Mouse (Mus musculus): Measurements from ENCODE around the gene Mrgpre. TPM values are rescaled to one million over a fixed set of nuclear protein-coding genes. Genes with fewer than 3 reads are reported as not detected.
A peak's percentile ranks its signal among the peaks of the same experiment; 100 is the strongest.

Gene Mrgpre
- polyA plus RNA-seq, 1 experiment, result 0.52 TPM

DNA sequence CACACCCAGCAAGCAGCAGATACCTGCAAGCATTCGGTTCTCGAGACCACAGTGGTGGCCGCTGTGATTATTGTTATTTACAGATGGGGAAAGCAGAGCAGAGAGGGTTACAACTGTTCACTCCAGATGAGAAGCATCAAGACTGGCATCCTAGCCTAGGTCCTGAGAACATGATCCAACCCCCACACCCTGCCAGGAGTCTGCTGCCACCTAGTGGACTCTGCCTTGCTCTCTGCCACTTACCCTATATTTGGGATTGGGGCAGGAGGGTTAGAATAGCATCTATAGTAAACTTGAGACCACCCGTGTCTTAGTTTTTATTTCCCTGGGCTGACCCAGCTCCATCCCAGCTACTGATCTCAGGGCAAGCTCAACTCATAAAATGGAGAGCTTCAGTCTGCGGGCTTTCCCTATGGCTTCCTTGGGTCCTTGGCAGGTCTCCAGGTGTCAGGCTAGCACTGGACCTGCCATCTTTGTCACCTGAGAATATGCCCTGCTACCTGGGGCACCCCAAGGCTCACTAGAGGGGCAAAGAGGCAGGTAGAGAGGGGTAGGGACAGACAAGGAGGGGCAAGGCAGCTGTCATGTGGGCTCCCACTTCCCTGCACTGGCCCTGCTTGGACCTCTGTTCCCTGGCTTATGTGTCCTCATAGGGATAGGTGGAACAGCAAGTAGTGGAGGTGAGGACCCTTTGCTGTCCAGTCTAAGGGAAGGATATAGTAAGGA lies 30.1 kb downstream of the Mrgpre start:
- Histone ChIP-seq H3K4me1 (ENCODE audit: control insufficient read depth, insufficient read depth, low read length) (no peaks in the 10 kb centered on the region), H3K4me3 (replicated peaks; ENCODE audit: control insufficient read depth, low read depth, low read length) (no peak overlapping the region), H3K27ac (ENCODE audit: control insufficient read depth, insufficient read depth, low read depth, low read length, poor library complexity) (no peak overlapping the region)
- TF ChIP-seq POLR2A (IDR thresholded peaks at IDR 0.05; ENCODE audit: borderline replicate concordance, control insufficient read depth, low read depth, low read length), result no peak
- peak; percentile 92 for TF ChIP-seq CTCF (IDR thresholded peaks at IDR 0.05; ENCODE audit: control insufficient read depth, insufficient read depth, low read length)
- 54% methylated on average over 5 of the region's 5 CpGs for whole genome bisulfite sequencing

DNA sequence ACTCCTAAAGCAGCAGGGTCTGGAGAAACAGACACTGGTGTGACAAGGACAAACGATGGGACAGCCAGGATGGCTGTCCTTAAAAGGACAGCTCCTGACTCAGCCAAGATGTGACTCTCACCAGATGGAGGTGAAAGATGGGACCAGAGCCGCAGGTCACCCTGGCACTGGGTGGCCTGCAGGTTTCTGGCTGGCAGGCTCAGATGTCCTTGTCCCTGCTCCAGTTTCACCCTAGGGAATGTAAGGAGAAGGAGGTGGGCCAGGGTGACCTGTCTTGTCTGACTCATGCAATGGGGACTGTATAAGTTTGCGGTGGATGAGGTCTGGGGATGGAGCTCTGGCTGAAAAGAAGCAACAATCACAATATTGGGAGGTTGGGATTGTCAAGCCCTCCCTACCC lies 31.7 kb downstream of the Mrgpre start:
- WGBS, result 80% methylated on average over 3 of the region's 3 CpGs
- Histone ChIP-seq H3K4me1 (ENCODE audit: control insufficient read depth, insufficient read depth, low read length) (no peaks in the 10 kb centered on the region), H3K4me3 (replicated peaks; ENCODE audit: control insufficient read depth, low read depth, low read length) (no peak overlapping the region), H3K27ac (ENCODE audit: control insufficient read depth, insufficient read depth, low read depth, low read length, poor library complexity) (no peak overlapping the region)
- no peak for TF ChIP-seq POLR2A (IDR thresholded peaks at IDR 0.05; ENCODE audit: borderline replicate concordance, control insufficient read depth, low read depth, low read length)
- TF ChIP-seq CTCF (IDR thresholded peaks at IDR 0.05; ENCODE audit: control insufficient read depth, insufficient read depth, low read length), result no peak

DNA sequence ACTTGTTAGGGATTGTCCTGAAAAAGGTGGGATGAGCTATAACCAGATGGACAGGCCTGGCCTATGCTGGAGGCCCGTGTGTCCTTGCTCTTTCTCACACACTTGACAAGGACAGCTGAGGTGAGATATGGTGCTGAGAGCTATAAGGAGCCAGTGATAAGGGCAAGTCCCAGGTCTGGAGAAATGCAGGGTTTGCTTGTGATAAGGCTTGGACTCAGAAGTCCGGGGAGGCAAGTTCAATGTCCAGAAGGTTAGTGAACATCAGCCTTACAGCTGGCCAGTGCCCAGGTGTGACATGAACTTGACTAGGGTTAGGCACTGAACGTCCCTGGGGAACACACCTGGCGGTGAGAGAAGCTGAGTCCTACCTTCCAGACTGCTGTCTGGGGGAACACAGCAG lies 32.2 kb downstream of the Mrgpre start:
- TF ChIP-seq CTCF (IDR thresholded peaks at IDR 0.05; ENCODE audit: control insufficient read depth, insufficient read depth, low read length) (no peak), POLR2A (IDR thresholded peaks at IDR 0.05; ENCODE audit: borderline replicate concordance, control insufficient read depth, low read depth, low read length) (no peak)
- WGBS, result 68% methylated on average over 4 of the region's 4 CpGs
- Histone ChIP-seq H3K4me1 (ENCODE audit: control insufficient read depth, insufficient read depth, low read length) (no peaks in the 10 kb centered on the region), H3K27ac (ENCODE audit: control insufficient read depth, insufficient read depth, low read depth, low read length, poor library complexity) (no peak overlapping the region), H3K4me3 (replicated peaks; ENCODE audit: control insufficient read depth, low read depth, low read length) (no peak overlapping the region)

DNA sequence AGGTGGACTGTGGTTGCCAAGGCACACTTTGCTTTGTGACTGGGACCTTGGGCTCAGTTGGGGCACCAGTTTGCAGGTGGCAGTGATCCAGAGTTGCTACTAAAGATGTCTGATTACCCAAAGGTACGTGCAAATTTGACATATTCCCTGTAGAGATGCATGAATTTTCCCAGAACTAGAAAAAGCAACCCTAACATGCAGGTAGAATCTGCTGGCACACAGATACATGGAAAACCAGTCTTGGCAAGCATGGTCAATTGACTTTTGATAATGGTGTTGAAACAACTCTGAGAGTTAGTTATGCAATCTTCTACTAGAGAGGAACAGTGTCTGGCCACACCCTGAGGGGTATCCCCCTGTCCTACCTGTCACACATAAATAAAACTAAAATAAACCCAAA lies 32.9 kb downstream of the Mrgpre start:
- TF ChIP-seq CTCF (IDR thresholded peaks at IDR 0.05; ENCODE audit: control insufficient read depth, insufficient read depth, low read length) (no peak), POLR2A (IDR thresholded peaks at IDR 0.05; ENCODE audit: borderline replicate concordance, control insufficient read depth, low read depth, low read length) (no peak)
- no peak overlapping the region for H3K27ac ChIP-seq (ENCODE audit: control insufficient read depth, insufficient read depth, low read depth, low read length, poor library complexity)
- H3K4me1 ChIP-seq (ENCODE audit: control insufficient read depth, insufficient read depth, low read length), result no peaks in the 10 kb centered on the region
- no peak overlapping the region for H3K4me3 ChIP-seq (replicated peaks; ENCODE audit: control insufficient read depth, low read depth, low read length)
- 69% methylated on average over 1 of the region's 1 CpGs for WGBS

DNA sequence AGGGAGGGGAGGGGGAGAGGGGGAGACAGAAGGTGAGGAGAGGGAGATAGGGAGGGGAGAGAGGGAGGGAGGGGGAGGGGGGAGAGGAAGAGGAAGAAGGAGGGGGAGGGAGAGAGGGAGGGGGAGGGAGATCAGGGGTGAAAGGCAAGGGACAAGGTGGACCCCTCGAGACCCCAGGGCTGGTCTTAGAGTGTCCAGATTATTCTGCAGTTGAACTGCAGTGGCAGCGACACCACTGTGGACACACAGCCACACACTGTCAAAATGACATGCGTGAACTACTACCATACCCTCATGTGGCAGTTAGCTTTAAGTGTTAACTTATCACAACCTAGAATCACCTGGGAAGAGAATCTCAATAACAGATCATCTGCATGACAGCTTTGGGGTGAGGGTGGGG lies 35.3 kb downstream of the Mrgpre start:
- Histone ChIP-seq H3K27ac (ENCODE audit: control insufficient read depth, insufficient read depth, low read depth, low read length, poor library complexity) (no peak overlapping the region), H3K4me3 (replicated peaks; ENCODE audit: control insufficient read depth, low read depth, low read length) (no peak overlapping the region), H3K4me1 (ENCODE audit: control insufficient read depth, insufficient read depth, low read length) (no peaks in the 10 kb centered on the region)
- WGBS, result 67% methylated on average over 3 of the region's 3 CpGs
- no peak for TF ChIP-seq POLR2A (IDR thresholded peaks at IDR 0.05; ENCODE audit: borderline replicate concordance, control insufficient read depth, low read depth, low read length)
- no peak for TF ChIP-seq CTCF (IDR thresholded peaks at IDR 0.05; ENCODE audit: control insufficient read depth, insufficient read depth, low read length)

DNA sequence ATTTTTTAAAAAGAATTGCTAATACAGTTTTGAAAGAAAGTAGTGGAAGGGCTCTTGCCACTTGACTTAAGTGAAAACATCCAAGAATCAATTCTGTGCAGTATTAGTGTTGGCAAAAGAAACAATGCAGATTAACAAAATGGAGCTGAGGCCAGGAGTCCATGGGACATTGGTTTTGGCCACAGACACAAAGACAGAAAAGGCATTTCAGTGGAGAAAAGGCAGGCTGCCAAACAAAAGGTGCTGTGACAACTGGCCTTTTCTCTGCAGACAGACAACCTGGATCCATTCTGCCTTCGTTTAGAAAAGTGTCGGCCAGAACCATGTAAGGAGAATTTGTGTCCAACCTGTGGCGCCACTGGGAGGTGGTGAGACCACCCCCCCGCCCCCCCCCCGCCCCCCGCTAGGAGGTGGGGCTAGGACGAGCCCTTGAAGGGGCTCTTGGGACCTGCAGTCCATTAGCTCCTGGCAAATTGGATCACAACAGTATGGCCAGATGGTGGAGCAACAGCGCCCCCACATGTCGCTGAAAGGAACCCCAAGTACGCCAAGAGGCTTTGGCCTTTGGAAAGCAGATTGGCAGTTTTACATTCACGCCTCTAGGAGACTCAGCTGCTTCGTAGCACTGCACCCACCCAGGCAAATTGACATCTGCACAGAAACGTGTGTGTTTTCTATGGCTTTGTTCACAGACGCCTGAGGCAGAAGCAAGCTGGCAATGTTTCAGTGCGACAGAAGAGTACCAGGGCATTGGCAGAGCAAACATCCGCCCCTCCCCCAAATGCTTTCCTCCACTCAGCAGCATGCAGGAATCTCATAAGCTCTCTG lies 36.0 kb downstream of the Mrgpre start:
- peak; percentile 81 for TF ChIP-seq CTCF (IDR thresholded peaks at IDR 0.05; ENCODE audit: control insufficient read depth, insufficient read depth, low read length)
- no peak for TF ChIP-seq POLR2A (IDR thresholded peaks at IDR 0.05; ENCODE audit: borderline replicate concordance, control insufficient read depth, low read depth, low read length)
- Histone ChIP-seq H3K4me3 (replicated peaks; ENCODE audit: control insufficient read depth, low read depth, low read length) (no peak overlapping the region), H3K27ac (ENCODE audit: control insufficient read depth, insufficient read depth, low read depth, low read length, poor library complexity) (no peak overlapping the region), H3K4me1 (ENCODE audit: control insufficient read depth, insufficient read depth, low read length) (no peaks in the 10 kb centered on the region)
- whole genome bisulfite sequencing, result 9% methylated on average over 16 of the region's 16 CpGs

DNA sequence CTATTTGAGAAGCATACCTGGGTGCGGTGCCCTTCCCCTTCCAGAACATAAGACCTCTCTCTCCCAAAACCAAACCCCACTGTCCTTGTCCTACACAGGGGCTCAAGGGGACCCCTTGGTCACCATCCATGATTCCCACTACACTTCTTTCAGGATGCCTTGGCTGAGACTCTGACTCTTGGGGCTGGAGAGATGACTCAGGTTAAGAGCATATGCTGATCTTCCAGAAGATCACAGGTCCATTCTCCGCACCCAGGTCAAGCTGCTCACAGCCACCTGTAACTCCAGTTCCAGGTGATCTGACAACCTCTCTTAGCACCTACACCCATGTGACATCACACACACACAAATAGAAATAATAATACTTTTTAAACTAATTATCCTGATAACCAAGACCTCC lies 43.6 kb downstream of the Mrgpre start:
- WGBS, result 55% methylated on average over 2 of the region's 2 CpGs
- Histone ChIP-seq H3K27ac (ENCODE audit: control insufficient read depth, insufficient read depth, low read depth, low read length, poor library complexity) (no peak overlapping the region), H3K4me3 (replicated peaks; ENCODE audit: control insufficient read depth, low read depth, low read length) (no peak overlapping the region), H3K4me1 (ENCODE audit: control insufficient read depth, insufficient read depth, low read length) (no peaks in the 10 kb centered on the region)
- TF ChIP-seq CTCF (IDR thresholded peaks at IDR 0.05; ENCODE audit: control insufficient read depth, insufficient read depth, low read length), result no peak
- no peak for TF ChIP-seq POLR2A (IDR thresholded peaks at IDR 0.05; ENCODE audit: borderline replicate concordance, control insufficient read depth, low read depth, low read length)
